Mouse (Mus musculus): ENCODE measurements around the gene Pdzd9.
"Not testable (repeated sequence)": the region's sequence is repeated elsewhere in the genome, so short reads cannot be mapped to it uniquely, and the experiment has no call there.

The Pdzd9 gene

GRCm38 (mm10) chr7:120670153-120670875 lies at the start of gene Pdzd9:
Gene Pdzd9 (minus strand): TSS chr7:120670343.
- DNase-seq (ENCODE audit: low spot score): no peak

- DNase-seq (ENCODE audit: low spot score): no peak
These were observed 47.1 kb upstream of the Pdzd9 start for GRCm38 (mm10) chr7:120717261-120717660.

GRCm38 (mm10) chr7:120713951-120714350 lies 43.8 kb upstream of the Pdzd9 start:
- DNase-seq (ENCODE audit: low spot score): not testable (repeated sequence)

DNA sequence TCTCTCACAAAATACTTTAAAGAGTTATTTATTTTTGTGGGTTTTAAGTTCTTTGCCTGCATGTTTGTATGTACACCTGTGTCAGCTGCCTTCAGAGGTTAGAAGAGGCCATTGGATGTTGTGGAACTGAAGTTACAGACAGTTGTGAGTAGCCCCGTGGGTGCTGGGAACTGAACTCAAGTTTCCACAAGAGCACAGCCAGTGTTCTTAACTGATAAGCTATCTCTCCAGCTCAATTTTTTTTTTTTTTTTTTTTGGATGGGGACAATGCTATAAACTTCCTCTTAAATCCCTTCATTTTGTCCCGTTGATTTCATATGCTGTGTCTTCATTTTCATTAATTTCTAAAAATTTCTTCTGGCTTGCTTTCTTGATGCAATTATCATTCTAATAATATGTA lies 43.1 kb upstream of the Pdzd9 start:
- no peak for DNase-seq (ENCODE audit: low spot score)

- DNase-seq (ENCODE audit: low spot score): no peak
These were observed 41.9 kb upstream of the Pdzd9 start for GRCm38 (mm10) chr7:120712071-120712470.

DNA sequence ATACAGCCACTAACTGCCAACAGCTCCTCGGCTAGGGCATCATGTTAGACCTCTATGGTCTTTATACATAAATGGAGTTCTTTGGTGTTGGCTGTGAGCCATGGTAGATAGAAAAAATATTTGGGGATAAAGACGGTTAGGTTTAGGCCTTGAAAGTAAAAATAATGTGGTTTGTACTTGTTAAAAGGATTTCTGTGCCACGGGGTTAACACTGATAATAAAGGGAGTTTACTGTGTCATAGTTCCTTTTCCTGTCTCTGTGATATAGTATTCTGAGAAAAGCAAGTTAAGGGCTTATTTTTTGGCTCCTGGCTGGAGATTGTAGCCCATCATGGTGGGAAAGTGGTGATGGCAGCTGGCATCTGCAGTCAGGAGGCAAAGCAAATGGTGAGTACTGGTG lies 33.7 kb upstream of the Pdzd9 start:
- DNase-seq (ENCODE audit: low spot score): no peak

DNA sequence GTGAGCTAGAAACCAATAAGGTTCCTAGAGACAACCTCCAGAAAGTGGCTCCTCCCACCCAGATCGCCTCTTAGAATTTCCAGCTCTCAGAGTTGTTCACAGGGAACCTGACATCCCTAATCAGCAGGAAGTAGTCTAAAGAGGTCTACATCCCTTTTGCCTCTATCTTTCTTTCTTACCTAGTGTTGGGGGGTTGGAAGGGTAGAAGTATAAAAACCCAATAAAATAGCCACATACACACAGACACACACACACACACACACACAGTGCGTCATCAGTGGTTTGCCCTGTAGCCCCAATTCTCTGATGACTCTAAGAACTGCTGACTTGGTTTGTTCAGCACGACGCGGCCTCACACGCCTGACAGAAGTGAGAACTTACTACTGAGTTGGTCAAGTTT lies 29.4 kb upstream of the Pdzd9 start:
- no peak for DNase-seq (ENCODE audit: low spot score)

DNA sequence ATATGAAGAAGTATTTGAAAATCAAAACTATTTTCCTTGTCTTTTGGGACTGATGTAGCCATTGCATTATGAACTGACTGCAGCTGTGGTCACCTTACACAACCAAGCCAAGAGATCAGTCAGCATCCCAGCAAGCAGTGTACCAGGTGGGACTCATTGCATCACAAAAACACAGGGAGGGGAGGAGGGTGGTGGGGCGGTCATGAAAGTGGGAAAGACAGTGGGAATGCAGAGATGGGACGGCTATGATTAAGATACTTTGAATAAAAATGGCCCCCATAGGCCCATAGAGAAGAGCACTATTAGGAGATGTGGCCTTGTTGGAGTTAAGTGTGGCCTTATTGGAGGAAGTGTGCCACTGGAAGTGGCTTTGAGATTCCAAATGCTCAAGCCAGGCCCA lies 26.2 kb upstream of the Pdzd9 start:
- no peak for DNase-seq (ENCODE audit: low spot score)

DNA sequence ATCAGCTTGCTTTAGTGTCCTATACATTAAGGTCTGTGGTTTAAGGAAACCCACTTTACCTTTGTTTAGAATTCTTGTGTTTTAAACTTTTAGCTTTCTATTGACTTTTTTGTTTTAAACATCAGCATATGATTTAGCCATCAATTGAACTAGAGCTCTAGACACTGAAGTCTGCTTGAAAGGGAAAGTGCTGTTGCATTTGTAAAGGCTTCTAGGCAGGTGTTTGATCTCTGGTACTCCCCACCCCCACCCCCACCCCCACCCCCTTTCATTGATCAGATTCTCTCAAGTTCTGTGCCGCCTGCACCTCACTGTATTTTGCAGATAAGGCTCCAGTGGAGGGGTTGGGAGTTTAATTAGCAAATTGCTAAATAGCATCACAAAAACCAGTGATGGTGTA lies 25.5 kb upstream of the Pdzd9 start:
- no peak for DNase-seq (ENCODE audit: low spot score)

- DNase-seq (ENCODE audit: low spot score): no peak
These were observed 25.1 kb upstream of the Pdzd9 start for GRCm38 (mm10) chr7:120695196-120695595.

DNA sequence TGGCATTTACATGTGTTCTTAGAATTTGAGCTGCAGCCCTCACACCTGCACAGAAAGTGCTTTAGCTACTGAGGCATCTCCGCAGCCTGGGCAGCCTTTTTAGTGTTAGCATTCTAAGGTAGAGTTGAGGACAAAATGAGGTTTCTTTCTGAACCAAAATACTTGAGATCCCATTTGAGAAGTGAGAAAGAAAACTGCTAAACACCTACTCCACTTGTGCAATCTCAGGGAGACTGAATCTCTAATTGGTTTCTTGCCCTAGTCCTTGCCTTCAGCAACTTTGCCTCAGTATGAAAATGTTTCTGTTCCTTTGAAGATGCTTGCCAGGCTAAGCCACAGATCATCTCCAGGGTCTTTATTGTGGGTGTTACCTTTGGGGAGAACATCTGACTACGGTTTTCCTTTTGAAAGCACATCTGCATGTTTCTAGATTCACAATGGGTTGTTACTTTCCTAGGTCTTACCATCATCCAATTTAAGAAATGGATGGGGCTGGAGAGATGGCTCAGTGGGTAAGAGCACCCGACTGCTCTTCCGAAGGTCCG lies 23.8 kb upstream of the Pdzd9 start:
- no peak for DNase-seq (ENCODE audit: low spot score)

GRCm38 (mm10) chr7:120690634-120691033 lies 20.5 kb upstream of the Pdzd9 start:
- no peak for DNase-seq (ENCODE audit: low spot score)

GRCm38 (mm10) chr7:120685227-120685626 lies 15.1 kb upstream of the Pdzd9 start:
- no peak for DNase-seq (ENCODE audit: low spot score)

- DNase-seq (ENCODE audit: low spot score): no peak
These were observed 14.6 kb upstream of the Pdzd9 start for GRCm38 (mm10) chr7:120684731-120685161.

DNA sequence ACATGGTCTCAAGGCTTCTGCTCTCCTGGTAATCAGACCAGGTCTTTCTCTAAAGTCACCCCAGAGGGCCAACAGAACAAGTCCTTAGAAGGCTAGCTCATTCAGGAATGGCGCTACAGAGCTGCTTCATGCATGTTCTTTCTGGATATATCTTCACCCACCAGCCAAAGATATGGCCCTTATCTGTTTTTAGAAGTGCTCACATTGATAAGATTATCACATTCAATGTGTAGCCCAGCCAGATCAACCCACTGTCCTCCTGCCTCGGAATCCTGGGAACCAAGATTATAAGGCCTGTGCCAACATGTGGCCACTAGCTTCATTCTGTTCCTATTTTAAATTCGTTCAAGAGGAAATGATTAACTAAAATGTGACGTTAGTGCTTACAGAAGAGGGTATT lies 11.9 kb upstream of the Pdzd9 start:
- DNase-seq (ENCODE audit: low spot score): no peak

GRCm38 (mm10) chr7:120679023-120679422 lies 8.9 kb upstream of the Pdzd9 start:
- DNase-seq (ENCODE audit: low spot score): no peak

- DNase-seq (ENCODE audit: low spot score): no peak
These were observed 7.8 kb upstream of the Pdzd9 start for GRCm38 (mm10) chr7:120677764-120678531.

- DNase-seq (ENCODE audit: low spot score): peak; percentile 62
These were observed 7.0 kb upstream of the Pdzd9 start, which contains the start of gene Mosmo for GRCm38 (mm10) chr7:120677001-120677643. Gene Mosmo (plus strand): TSS chr7:120677618.

GRCm38 (mm10) chr7:120671271-120671670 lies 1.1 kb upstream of the Pdzd9 start:
- DNase-seq (ENCODE audit: low spot score): no peak

- DNase-seq (ENCODE audit: low spot score): no peak
These were observed 8.1 kb downstream of the Pdzd9 start for GRCm38 (mm10) chr7:120662079-120662478.

DNA sequence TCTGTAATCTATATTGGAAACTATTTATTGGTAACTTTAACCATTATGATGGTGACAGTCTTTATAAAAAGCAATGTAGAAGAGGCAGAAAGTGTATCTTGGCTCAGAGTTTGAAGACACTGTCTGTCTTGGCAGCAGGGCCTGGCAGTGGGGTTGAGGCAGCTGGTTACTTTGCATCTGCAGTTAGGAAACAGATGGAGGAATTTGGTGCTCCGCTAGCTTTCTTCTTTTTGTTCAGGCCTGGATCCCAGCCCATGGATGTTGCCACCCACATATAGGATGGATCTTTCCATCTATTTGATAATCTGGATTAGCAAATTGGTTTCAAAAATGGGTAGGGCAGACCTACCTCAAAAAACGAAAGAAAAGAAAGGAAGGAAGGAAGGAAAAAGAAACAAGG lies 22.3 kb downstream of the Pdzd9 start:
- no peak for DNase-seq (ENCODE audit: low spot score)

GRCm38 (mm10) chr7:120643217-120643616 lies 26.9 kb downstream of the Pdzd9 start:
- peak; percentile 9 for DNase-seq (ENCODE audit: low spot score)

DNA sequence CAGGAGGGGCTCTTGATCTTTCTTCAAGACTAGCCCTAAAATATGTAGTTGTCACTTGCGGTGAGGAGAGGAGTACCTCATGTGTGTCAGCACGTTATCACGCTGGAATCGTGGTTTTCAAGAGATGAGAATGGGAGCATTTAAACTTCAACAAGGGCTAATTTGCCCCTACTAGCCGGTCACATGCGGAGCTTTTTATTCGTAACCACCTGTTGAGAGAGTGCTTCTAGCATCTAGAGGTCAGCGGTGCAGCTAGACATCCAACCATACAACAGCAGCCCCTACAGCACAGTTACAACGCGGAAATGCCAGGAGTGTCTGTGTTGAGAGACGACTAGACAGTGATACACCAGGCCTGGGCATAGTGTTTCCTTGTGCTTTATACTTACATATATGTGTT lies 34.3 kb downstream of the Pdzd9 start:
- peak; percentile 33 for DNase-seq (ENCODE audit: low spot score)

Data from c-Kit-positive CD71-positive TER-119-positive erythroid progenitor cells, embryonic 14.5 days (primary cell).